ENCODE assay signal across 8 mouse cellular contexts in the genomic region with DNA sequence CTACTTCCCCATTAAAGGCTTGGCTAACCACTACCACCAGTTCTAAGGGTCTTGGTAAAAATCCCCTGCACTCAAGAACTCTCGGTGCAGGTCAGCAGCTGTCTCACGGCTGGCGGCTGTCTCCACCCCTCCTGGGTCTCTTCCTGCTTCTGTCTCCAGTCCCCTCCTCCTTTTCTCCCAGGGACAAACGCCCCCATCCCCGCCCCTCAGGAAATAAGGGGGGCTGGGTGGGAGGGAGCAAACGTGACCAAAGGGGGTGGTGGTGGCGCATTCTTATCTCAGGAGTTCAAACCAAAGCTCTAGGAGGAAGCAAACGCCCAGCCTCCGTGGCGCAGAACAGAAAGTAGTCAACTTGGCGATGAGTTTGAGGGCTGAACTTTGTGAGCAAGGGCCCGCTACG. TPM values are rescaled to one million over a fixed set of nuclear protein-coding genes. Genes with fewer than 3 reads are reported as not detected.
DNase-seq lines count a peak whose midpoint lies in the region; ATAC-seq and TF ChIP-seq lines count a peak whose summit lies in the region.

No protein-coding gene starts in this region.

- H3K4me3 ChIP-seq in CH12.LX (replicated peaks in 1 of 3; ENCODE audit: low read depth in 2 of 3, low read length in 2 of 3, poor library complexity in 1 of 3), result peak overlapping the region in 2 of 3 experiments; percentile 40 to 62
- peak overlapping the region; percentile 11; the same call in 1 of the 2 replicates for H3K4me3 ChIP-seq in hindbrain, embryonic 16.5 days (ENCODE audit: low read length)
- H3K4me3 ChIP-seq in liver, embryonic 13.5 days (replicated peaks), result peak overlapping the region; percentile 57

- ATAC-seq in hindbrain, embryonic 16.5 days, result no peak
- 0 out of 2 replicates have a peak, but pooled peaks have one; percentile 37 for ATAC-seq in liver, embryonic 13.5 days (ENCODE audit: low read depth)

- no peak overlapping the region for H3K27ac ChIP-seq in CH12.LX (ENCODE audit: insufficient read depth, low read depth)
- no peak overlapping the region for H3K27ac ChIP-seq in hindbrain, embryonic 16.5 days (ENCODE audit: low read depth, low read length)
- H3K27ac ChIP-seq in liver, embryonic 13.5 days, result peak overlapping the region; percentile 54; the same call in 1 of the 2 replicates

- peak; percentile 50 for TF ChIP-seq POLR2A in CH12.LX (IDR thresholded peaks at IDR 0.05; ENCODE audit: low read depth, low read length)

- H3K9ac ChIP-seq in CH12.LX (ENCODE audit: insufficient read depth, low read depth), result peak overlapping the region; percentile 1; the same call in 1 of the 2 replicates
- no peak overlapping the region for H3K9ac ChIP-seq in hindbrain, embryonic 16.5 days (ENCODE audit: low read depth, low read length)
- 0 out of 2 replicates have a peak overlapping the region, but pooled peaks have one; percentile 19 for H3K9ac ChIP-seq in liver, embryonic 13.5 days

- in situ Hi-C loops in CH12.LX (cut with MboI; ENCODE audit: low pct_ligation_motif_present, low pct_unique_long_range_greater_than_20kb, low sequenced_read_pairs), result no loop called here

- TF ChIP-seq CTCF in CH12.LX (conservative IDR thresholded peaks at IDR 0.05 in 1 of 2, IDR thresholded peaks at IDR 0.05 in 1 of 2; ENCODE audit: low read depth in 2 of 2, low read length in 2 of 2), result no peak

- H3K27me3 ChIP-seq in CH12.LX (replicated peaks), result no peaks in the 10 kb centered on the region
- H3K27me3 ChIP-seq in hindbrain, embryonic 16.5 days (replicated peaks; ENCODE audit: control insufficient read depth, insufficient read depth, low read length), result peaks cover 39% of the 10 kb centered on the region
- H3K27me3 ChIP-seq in liver, embryonic 13.5 days, result peaks cover 35% of the 10 kb centered on the region

- peak overlapping the region; percentile 83 for H3K4me2 ChIP-seq in CH12.LX (ENCODE audit: insufficient read depth, low read depth, poor library complexity, severe bottlenecking)
- peak overlapping the region; percentile 84 for H3K4me2 ChIP-seq in hindbrain, embryonic 16.5 days (ENCODE audit: low read length)
- H3K4me2 ChIP-seq in liver, embryonic 13.5 days, result peak overlapping the region; percentile 80

- TF ChIP-seq EP300 in CH12.LX (IDR thresholded peaks at IDR 0.05; ENCODE audit: low read length), result no peak

- no peaks in the 10 kb centered on the region for H3K9me3 ChIP-seq in CH12.LX (replicated peaks; ENCODE audit: low read length)
- no peaks in the 10 kb centered on the region for H3K9me3 ChIP-seq in hindbrain, embryonic 16.5 days (ENCODE audit: control insufficient read depth, low read length)
- no peaks in the 10 kb centered on the region for H3K9me3 ChIP-seq in liver, embryonic 13.5 days (replicated peaks)

- peaks cover 8 to 50% of the 10 kb centered on the region in 2 experiments for H3K4me1 ChIP-seq in CH12.LX (ENCODE audit: control insufficient read depth in 1 of 2, insufficient read depth in 2 of 2)
- H3K4me1 ChIP-seq in hindbrain, embryonic 16.5 days (ENCODE audit: control insufficient read depth, insufficient read depth, low read depth, low read length), result peaks cover 12% of the 10 kb centered on the region; the same call in 1 of the 2 replicates
- H3K4me1 ChIP-seq in liver, embryonic 13.5 days (replicated peaks), result peaks cover 34% of the 10 kb centered on the region

- DNase-seq in CH12.LX (ENCODE audit: extremely low read depth), result peak; percentile 90
- peak; percentile 77 for DNase-seq in adrenal gland, postnatal 10 days
- DNase-seq in forelimb bud, embryonic 11.5 days (ENCODE audit: low read depth, low spot score), result peak; percentile 76
- DNase-seq in liver, embryonic 13.5 days, result peak; percentile 36
- DNase-seq in neural tube, embryonic 10.5 days (ENCODE audit: extremely low spot score, low spot score), result peak; percentile 73
- peak; percentile 70 to 74 for DNase-seq in urinary bladder, postnatal 36 days (ENCODE audit: low spot score in 2 of 2)
- no peak for DNase-seq in layer of hippocampus, adult 9-10 months (ENCODE audit: low spot score)

- dilution Hi-C loops in CH12.LX (cut with MboI; ENCODE audit: extremely low pct_ligation_motif_present, extremely low pct_unique_long_range_greater_than_20kb, low sequenced_read_pairs), result no loop called here

- no peaks in the 10 kb centered on the region for H3K79me2 ChIP-seq in CH12.LX (replicated peaks; ENCODE audit: control insufficient read depth, extremely low read depth, insufficient read depth, poor library complexity, severe bottlenecking)

- no peaks in the 10 kb centered on the region for H3K36me3 ChIP-seq in CH12.LX (replicated peaks in 1 of 2; ENCODE audit: control insufficient read depth in 1 of 2, insufficient read depth in 1 of 2, low read length in 1 of 2)
- H3K36me3 ChIP-seq in hindbrain, embryonic 16.5 days (ENCODE audit: control insufficient read depth, insufficient read depth, low read length), result no peaks in the 10 kb centered on the region
- no peaks in the 10 kb centered on the region for H3K36me3 ChIP-seq in liver, embryonic 13.5 days

- TF ChIP-seq RAD21 in CH12.LX (IDR thresholded peaks at IDR 0.05; ENCODE audit: low read depth, low read length), result no peak

- 1% methylated on average over 13 of the region's 13 CpGs for WGBS in hindbrain, embryonic 16.5 days
- WGBS in liver, embryonic 13.5 days (ENCODE audit: insufficient replicate concordance), result under 1% methylated on average over 13 of the region's 13 CpGs

TF ChIP-seq in CH12.LX, 34 proteins besides CTCF, POLR2A, EP300 and RAD21 (continues in another document):
- TF ChIP-seq TCF12 (IDR thresholded peaks at IDR 0.05; ENCODE audit: low read depth, low read length) (peak; percentile 53), JUN (IDR thresholded peaks at IDR 0.05; ENCODE audit: insufficient read depth, low read depth, low read length) (no peak), HCFC1 (IDR thresholded peaks at IDR 0.05; ENCODE audit: low read depth, low read length) (no peak), PAX5 (IDR thresholded peaks at IDR 0.05; ENCODE audit: low read length) (no peak), RCOR1 (conservative IDR thresholded peaks at IDR 0.05; ENCODE audit: low read depth, low read length) (no peak), ZC3H11A (IDR thresholded peaks at IDR 0.05; ENCODE audit: low read depth, low read length) (no peak), POLR2AphosphoS2 (IDR thresholded peaks at IDR 0.05; ENCODE audit: low read depth, low read length) (no peak), USF2 (conservative IDR thresholded peaks at IDR 0.05; ENCODE audit: low read depth, low read length) (no peak), MEF2A (IDR thresholded peaks at IDR 0.05; ENCODE audit: borderline replicate concordance, low read depth, low read length) (peak; percentile 45; the same call in 1 of the 2 replicates), KAT2A (IDR thresholded peaks at IDR 0.05; ENCODE audit: insufficient replicate concordance, low read length) (no peak), MXI1 (IDR thresholded peaks at IDR 0.05; ENCODE audit: low read depth, low read length) (peak; percentile 26; the same call in 1 of the 2 replicates), ZNF384 (IDR thresholded peaks at IDR 0.05; ENCODE audit: low read depth, low read length) (no peak), NRF1 (IDR thresholded peaks at IDR 0.05; ENCODE audit: low read depth, low read length) (no peak), UBTF (IDR thresholded peaks at IDR 0.05; ENCODE audit: low read depth, low read length) (no peak), NELFE (IDR thresholded peaks at IDR 0.05; ENCODE audit: low read depth, low read length) (0 out of 2 replicates have a peak, but pooled peaks have one; percentile 33), MAX (IDR thresholded peaks at IDR 0.05; ENCODE audit: low read length) (no peak; the same call in 1 of the 2 replicates), MAZ (IDR thresholded peaks at IDR 0.05; ENCODE audit: low read depth, low read length) (peak; percentile 94), CHD1 (IDR thresholded peaks at IDR 0.05; ENCODE audit: low read depth, low read length) (0 out of 2 replicates have a peak, but pooled peaks have one; percentile 26), USF1 (IDR thresholded peaks at IDR 0.05; ENCODE audit: low read depth, low read length) (no peak), CHD2 (IDR thresholded peaks at IDR 0.05; ENCODE audit: low read length) (peak; percentile 62; the same call in 1 of the 2 replicates), TBP (conservative IDR thresholded peaks at IDR 0.05; ENCODE audit: low read depth, low read length) (no peak; the same call in 1 of the 2 replicates), SMC3 (IDR thresholded peaks at IDR 0.05; ENCODE audit: low read depth, low read length) (no peak), MAFK (IDR thresholded peaks at IDR 0.05; ENCODE audit: insufficient replicate concordance, low read length) (no peak), ETS1 (conservative IDR thresholded peaks at IDR 0.05; ENCODE audit: low read depth, low read length) (peak; percentile 70), IRF4 (IDR thresholded peaks at IDR 0.05; ENCODE audit: low read depth, low read length) (0 out of 2 replicates have a peak, but pooled peaks have one; percentile 7), ZMIZ1 (IDR thresholded peaks at IDR 0.05; ENCODE audit: low read depth, low read length) (no peak), E2F4 (IDR thresholded peaks at IDR 0.05; ENCODE audit: insufficient replicate concordance, low read depth, low read length) (no peak), ZKSCAN1 (IDR thresholded peaks at IDR 0.05; ENCODE audit: borderline replicate concordance, low read depth, low read length) (no peak), SIN3A (IDR thresholded peaks at IDR 0.05; ENCODE audit: low read length) (no peak), BHLHE40 (IDR thresholded peaks at IDR 0.05; ENCODE audit: low read depth, low read length) (peak; percentile 98), ELF1 (IDR thresholded peaks at IDR 0.05; ENCODE audit: low read depth, low read length) (peak; percentile 82)

RNA-seq across cellular contexts. Expression of a gene that starts 0.9 kb away (rescaled TPM):
- 8.3 and 11.3 TPM in 2 replicates for total RNA-seq in CH12.LX (2012; rRNA removed)
- 2.5 TPM in 2 replicates for total RNA-seq in CH12.LX (2014; rRNA removed)
- 8.5 and 9.5 TPM in 2 replicates for polyA plus RNA-seq in CH12.LX (2012; ENCODE audit: insufficient read length, low read depth)
- 1 to 10 TPM; 8.7 to 9.7 TPM for total RNA-seq in adrenal gland, postnatal 10 days (2021)
- polyA plus RNA-seq in hindbrain, embryonic 16.5 days (2015; fragmentation: Nextera tagmentation; extraction: Ambion mirVana), result 0.84 and 0.94 TPM in 2 replicates
- polyA plus RNA-seq in liver, embryonic 13.5 days (2015; fragmentation: Nextera tagmentation; extraction: Ambion mirVana), result 0.48 and 0.56 TPM in 2 replicates

RNA-seq across cellular contexts. Expression of a gene that starts 27.4 kb away (rescaled TPM):
- 57.3 and 69.8 TPM in 2 replicates for total RNA-seq in CH12.LX (2012; rRNA removed)
- 61.8 and 62.9 TPM in 2 replicates for total RNA-seq in CH12.LX (2014; rRNA removed)
- polyA plus RNA-seq in CH12.LX (2012; ENCODE audit: insufficient read length, low read depth), result 123 and 140 TPM in 2 replicates
- total RNA-seq in adrenal gland, postnatal 10 days (2021), result 10 to 100 TPM; 35.4 to 42.4 TPM
- polyA plus RNA-seq in hindbrain, embryonic 16.5 days (2015; fragmentation: Nextera tagmentation; extraction: Ambion mirVana), result 4.0 and 4.1 TPM in 2 replicates
- polyA plus RNA-seq in liver, embryonic 13.5 days (2015; fragmentation: Nextera tagmentation; extraction: Ambion mirVana), result 2.4 and 3.0 TPM in 2 replicates

Comparison
In these comparisons a context has a peak if more than half of its experiments do, and no peak if none do; other contexts are left out.
1. RNA of a gene that starts 27.4 kb away (polyA plus RNA-seq): 123 to 140 TPM in CH12.LX; 4.0 to 4.1 TPM in hindbrain, embryonic 16.5 days and 2.4 to 3.0 TPM in liver, embryonic 13.5 days; every median in the first group is over 10 times any median in the second.
2. Peak in every context shown above with its lines, with median percentiles within 50 percentile points of each other: H3K4me2 ChIP-seq and H3K4me3 ChIP-seq.